Mouse (Mus musculus) WW6 (cell line): ENCODE data around the gene Cenpv.
"Not testable (repeated sequence)": the region's sequence is repeated elsewhere in the genome, so short reads cannot be mapped to it uniquely, and the experiment has no call there.

Experiments used
- DNase-seq: peaks from one replicate; pipeline ENCODE4 v3.0.0-alpha.2; 2013; ENCODE audit warnings: low read depth, low spot score

The Cenpv gene

DNA sequence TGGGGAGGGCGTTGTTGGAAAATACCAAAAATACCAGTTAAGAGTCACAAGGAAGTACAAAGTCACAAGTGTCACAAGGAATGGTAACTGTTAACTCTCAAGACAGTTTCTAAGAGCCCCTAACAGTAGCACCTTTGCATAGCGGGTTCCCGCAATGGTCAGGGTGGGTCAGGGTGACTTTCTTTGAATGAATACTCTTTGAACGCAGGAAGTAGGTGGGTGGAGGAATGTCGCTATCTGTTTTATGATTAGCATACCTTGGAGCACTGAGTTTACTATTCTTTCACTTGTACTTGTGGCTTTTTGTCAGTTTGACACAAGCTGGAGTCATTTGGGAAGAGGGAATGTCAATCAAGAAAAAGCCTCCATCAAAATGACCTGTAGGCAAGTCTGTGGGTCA lies 30.2 kb downstream of the Cenpv start:
- DNase-seq = not testable (repeated sequence)

DNA sequence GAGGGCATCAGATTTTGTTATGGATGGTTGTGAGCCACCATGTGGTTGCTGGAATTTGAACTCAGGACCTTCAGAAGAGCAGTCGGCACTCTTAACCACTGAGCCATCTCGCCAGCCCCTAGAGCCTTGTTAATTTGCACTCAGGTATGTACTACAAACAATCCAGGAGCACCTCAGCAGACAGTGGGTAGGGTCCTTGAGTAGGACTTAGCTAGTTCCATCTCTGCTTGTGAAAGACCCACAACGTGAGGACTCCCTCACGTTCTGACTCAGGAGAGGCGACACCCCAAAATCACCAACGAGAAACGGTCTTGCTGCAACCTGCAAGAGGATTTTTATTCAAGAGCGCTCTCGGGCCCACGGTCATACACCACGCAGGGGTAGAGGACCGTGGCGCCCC lies 30.7 kb downstream of the Cenpv start:
- not testable (repeated sequence) for DNase-seq

- DNase-seq = no peak
Observed at GRCm38 (mm10) chr11:62507683-62508082, 31.4 kb downstream of the Cenpv start.

GRCm38 (mm10) chr11:62500529-62500928 lies 38.5 kb downstream of the Cenpv start:
- DNase-seq = no peak

DNA sequence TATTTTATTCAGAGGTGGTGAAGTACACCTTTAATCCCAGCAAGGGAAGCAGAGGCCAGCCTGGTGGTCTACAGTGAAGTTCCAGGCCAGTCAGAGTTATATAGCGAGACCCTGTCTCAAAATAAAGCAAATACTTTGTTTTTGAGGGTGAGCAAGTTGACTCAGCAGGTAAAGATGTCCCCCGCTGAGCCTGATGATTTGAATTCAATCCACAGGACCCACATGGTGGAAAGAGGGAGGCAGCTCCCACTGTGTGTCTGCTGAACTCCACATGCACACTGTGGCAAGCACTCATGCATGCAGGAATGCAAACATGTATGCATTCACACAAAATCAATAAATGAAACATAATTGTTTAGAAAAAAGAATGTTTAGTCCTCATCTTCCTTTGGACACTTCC lies 40.3 kb downstream of the Cenpv start:
- DNase-seq = no peak

DNA sequence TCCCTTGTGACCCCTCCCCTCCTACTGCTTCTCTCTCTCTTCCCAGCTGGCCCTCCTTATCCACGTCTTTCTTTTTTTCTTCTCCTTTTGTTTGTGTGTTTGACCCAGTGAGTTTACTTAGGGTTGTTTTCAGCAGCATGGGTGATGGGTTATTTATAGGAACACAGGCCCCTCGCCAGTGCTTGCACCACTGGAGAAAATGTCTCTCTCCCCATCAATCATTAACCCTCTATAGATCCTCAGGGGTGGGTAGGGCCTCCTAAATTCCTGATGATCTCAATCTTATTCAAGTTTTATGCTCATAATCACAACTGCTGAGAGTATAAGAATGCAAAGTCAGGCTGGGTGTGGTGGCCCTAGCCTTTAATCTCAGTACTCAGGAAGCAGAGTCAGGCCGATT lies 41.9 kb downstream of the Cenpv start:
- no peak for DNase-seq

DNA sequence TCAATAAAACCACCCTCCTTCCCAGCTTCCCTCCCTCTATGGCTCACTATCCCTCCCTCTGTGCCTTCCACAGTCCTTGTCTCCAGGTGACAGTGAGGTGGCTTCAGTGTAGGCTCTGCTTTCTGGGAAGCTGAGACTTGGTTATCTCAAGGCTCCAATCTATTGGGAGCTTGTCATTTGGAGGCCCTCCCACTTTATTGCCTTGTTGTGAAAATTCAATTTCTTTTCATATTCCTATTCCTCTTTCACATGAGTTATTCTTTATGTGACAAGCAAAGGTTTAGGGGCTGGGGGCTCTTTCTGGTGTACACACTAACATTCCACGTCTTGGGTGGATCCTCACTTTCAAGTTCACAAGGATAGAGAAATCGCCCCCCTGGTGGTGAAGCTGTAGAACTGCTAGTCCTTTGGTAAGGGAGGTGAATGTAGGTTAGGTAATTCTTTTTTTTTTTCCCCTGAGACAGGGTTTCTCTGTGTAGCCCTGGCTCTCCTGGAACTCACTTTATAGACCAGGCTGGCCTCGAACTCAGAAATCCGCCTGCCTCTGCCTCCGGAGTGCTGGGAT lies 42.8 kb downstream of the Cenpv start:
- no peak for DNase-seq

GRCm38 (mm10) chr11:62495276-62495801 lies 43.7 kb downstream of the Cenpv start:
- no peak for DNase-seq

DNA sequence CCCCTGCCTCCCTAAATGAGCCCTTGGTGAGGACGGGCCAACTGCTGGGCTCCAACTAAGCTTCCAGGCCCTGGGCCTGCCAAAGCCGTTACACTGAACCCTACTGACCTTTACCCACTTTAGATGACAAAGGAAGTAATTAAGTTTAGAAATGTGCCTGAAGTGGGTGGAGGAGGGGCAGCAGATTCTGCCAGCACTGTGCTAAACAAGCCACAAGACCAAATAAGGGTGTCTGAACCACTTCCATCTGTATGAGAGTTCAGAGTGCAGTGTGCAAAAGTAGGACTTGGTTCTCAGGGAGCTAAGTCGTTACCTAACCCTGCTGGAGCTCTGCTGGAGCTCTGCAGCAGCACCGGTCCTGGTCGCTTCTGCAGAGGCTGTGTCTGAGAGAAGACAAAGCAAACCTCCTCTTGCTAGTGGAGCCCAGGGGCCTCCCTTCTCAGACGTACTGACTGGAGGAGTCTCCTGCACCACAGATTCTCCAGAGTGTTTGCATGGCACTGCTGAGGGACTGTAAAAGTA lies 44.2 kb downstream of the Cenpv start:
- DNase-seq = peak; percentile 92

GRCm38 (mm10) chr11:62493701-62494100 lies 45.4 kb downstream of the Cenpv start:
- no peak for DNase-seq

DNA sequence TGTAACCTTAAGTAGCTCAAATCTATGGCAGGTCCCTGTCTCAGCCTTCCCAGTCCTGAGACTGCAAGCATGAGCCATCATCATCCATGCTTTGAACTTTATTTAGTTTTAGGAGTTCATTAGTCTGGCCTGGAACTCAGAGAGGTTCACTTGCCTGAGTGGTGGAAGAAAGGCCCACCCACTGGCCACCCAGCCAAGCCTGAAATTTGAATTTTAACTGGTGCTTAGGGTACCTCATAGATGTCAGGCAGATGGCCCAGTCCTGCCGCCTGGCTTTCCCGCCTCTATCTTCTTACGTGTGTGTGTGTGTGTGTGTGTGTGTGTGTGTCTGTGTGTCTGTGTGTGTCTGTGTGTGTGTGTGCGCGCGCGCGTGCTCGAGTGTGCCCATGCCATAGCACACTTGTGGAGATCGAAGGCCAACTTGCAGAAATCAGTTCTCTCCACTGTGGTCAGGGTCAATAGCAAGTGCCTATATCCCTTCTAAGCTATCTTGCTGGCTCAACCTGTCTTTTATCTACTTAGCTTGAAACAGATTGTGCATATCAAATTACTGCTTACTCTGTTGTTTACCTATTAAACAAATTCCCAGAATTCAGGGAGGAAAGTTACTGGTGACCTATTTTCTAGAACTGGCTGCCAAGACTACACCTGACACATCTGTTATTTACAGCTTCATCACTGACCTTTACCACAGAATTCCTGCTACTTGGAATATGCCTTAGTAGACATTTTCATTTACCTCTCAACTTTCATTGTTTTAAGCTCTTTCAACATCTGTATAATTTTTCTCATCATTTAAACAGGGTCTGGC lies 51.3 kb downstream of the Cenpv start:
- DNase-seq = no peak

GRCm38 (mm10) chr11:62486949-62487348 lies 52.1 kb downstream of the Cenpv start:
- no peak for DNase-seq

DNA sequence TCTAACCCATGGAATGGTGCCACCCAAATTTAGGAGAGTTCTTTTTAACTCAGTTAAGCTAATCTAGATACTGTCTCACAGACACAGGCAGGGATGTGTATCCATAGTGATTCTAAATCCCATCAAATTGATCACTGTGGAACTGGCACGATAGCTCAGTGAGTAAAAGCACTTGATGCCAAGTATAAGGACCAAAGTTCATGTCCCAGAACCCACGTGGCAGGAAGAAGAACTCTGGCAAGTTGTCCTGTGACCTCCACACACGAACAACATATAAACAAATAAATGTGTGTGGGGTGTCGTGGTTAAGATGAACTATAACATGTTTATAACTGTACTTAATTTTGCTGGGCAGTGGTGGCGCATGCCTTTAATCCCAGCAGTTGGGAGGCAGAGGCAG lies 59.5 kb downstream of the Cenpv start:
- no peak for DNase-seq

DNA sequence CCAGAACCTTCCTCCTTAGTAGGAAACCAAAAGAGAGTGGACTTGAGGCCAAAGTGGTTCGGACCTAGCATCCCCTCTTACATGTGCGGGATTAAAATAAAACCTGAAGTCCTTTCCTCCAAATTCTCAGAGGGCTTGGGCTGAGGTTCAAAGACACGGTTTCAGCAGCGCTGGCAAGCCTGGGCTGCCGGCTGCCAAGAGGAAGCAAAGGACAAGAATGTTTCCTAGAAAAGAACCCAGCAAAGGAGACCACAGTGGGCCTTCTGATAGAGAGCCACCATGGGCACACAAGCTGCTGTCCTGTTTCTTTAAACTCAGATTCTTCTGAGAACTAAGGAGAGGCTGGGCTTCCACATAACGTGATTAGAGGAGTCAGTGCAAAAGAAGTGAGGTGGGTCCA lies 60.1 kb downstream of the Cenpv start:
- DNase-seq = no peak

- DNase-seq = no peak
Observed at GRCm38 (mm10) chr11:62476156-62476555, 62.9 kb downstream of the Cenpv start.
